Mouse (Mus musculus) right cerebral cortex, adult 18-20 months (tissue): ENCODE measurements around the gene Pla2g4a.

ENCODE experiments used
- DNase-seq: peaks from one replicate; pipeline ENCODE4 v3.0.0; 2022; ENCODE audit warnings: mixed read lengths

Pla2g4a gene

DNA sequence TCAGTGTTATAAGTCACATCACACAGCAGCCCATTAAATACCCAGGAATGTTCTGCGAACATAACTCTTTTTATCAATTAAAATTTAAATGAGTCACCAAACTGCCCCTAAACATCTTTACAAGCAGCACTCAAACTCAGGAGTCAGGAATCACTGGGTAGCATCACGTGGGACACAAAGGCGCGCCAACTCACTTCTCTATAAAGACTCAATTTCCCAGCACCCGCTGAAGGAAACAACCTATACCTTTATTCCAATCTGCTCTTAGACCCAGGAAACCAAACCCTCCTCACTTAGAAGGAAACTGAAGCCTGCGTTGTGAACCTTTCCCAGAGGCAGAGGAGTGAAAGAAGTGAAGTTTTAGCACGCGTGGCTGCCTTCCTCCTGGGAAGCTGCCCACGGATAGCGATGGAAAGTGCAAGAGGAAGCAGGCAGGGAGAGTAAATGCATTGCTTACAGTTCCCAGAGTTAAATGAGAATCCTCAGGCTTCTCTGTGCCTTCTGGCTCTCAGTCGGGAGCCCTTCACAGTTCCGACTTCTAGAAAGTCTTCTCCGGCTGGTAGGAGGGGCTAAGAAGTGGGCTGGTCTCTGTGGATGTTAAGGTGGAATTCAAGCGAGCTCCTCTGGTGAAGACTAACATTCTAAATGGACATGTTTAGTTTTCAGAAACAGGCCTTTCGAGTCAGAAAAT is at the start of gene Pla2g4a:
Pla2g4a (minus strand) TSS at position 557 of the 691 bp plus-strand sequence.
- peak; percentile 17 for DNase-seq

DNA sequence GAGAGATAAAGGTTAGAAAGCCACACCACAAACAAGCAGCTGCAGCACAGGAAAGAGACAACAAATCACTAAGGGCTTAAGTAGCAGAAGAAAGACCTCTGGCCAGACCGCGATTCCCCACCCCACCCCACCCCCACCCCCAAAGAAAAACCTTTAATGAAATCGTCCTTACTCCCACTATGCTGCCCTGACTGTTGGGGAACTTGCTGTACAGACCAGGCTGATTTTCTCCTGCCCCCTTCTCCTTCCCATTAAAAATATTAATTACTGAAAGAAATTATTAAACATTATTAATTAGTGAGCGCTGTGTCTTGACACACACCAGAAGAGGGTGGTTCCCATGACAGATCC is 49.5 kb upstream of the Pla2g4a start:
- no peak for DNase-seq

DNA sequence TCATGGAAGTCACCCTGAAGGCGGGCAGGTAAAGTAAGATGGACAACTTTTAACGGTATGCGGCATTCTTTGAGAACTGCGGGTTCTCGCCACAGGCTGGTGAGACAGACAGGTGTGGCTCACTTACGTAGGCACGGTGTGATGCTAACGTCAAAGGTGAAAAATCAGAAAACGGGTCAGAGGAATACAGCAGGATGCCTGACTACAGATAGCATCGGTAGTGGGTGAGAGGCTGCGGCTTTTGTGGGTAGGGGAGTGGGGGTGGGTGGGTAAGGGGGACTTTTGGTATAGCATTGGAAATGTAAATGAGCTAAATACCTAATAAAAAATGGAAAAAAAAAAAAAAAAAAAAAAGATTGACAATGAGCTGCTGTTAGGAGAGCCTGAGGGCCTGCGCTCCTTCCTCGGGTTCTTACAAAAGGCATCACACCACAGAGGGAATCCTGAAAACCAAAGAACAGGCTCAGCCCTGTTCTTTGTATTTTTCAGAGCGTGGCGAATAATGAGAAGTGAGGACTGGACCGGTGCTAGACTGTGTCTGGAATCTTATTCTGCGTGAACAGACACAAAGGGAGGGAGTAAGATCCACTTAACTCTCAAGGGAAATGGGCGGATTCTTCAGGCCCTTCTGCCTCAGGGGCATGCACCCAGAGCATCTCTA is 49.0 kb upstream of the Pla2g4a start:
- no peak for DNase-seq

DNA sequence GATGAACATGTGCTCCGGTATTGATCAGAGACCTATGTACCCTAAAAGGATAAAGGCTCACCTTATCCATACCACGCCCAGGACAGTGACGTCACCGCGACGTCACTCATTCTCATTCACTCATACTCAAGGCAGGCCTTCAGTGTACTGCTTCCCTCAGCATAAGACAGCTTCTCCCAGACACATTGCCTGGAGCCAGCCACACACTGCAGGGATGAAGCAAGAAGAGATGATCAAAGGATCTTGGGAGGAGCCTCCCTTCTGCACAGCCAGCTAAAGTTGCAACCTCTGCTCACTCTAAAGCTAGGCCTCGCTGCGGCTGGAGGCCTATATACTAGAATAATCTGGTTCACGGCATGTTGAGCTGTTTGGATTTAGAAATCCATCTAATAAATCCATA is 48.0 kb upstream of the Pla2g4a start:
- DNase-seq: no peak

DNA sequence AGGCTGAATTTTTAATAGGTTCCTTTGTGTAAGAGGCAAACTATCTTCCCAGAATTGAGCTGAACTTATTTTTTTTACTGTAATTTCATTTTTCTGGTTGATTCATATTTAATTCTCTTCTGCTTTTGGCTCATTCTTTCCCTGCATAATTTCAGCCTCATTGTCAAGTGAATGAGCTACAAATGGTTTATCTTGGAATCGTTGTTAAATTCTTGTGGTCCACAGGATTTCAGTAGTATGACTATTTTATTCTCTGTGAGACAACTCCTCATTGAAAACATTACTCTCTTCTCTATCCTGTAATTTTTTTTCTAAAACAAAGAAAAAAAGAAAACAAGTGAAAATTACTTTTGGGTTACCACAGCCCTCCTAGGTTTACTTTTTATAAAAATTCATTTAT is 14.5 kb upstream of the Pla2g4a start:
- no peak for DNase-seq

DNA sequence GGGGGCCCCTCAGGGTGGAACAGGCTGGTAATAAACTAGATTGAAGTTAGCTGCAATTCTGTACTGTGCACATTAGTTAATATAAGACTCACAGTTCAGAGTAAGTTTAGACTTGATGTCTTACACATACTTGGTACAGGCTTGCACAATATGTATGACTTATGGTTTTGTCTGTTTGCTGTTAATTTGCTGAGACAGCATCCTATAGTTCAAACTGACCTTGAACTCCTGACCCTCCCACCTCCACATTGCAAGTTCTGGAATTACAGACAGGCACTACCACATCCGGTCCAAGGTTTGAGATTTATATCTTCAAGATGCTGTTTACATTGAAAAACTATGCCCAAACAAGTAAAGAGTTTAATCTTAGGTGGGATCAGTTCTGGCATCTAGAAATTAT is 4.7 kb upstream of the Pla2g4a start:
- no peak for DNase-seq

DNA sequence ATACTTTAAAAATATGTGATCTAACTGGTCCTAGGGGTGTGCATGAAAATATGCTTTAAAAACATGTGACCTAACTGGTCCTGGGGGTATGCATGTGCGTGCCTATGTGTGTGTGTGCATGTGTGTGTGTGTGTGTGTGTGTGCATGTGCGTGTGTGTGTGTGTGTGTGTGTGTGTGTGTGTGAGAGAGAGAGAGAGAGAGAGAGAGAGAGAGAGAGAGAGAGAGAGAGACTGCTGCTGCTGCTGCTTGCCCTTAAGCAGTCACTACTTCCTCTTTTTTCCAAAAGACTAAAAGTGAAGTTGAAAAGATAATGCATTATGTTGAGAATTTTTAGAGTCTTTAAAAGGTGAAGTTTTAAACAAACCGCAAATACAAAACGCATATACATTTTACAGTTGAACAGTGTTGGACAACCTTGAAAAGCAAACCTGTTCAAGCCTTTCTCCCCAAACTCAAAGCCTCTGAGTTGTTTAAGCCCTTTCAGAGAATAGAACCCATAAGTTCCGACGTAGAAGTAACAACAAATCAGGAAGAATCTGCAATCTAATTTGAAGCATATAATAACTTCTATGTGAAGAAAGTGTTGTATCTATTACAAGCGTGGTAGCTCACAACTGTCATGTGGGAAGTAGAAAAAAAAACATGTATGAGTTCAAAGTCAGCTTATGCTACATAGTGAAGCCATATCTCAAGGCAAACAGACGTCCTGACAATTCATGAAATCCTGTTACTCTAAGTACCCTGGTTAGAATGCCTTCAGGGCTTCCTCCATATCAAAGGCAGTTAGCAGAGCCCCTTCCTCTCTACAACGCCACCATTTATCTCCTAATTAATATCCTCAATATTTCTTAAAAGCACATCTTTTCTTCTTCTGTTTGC is 574 bp upstream of the Pla2g4a start:
- DNase-seq: no peak

DNA sequence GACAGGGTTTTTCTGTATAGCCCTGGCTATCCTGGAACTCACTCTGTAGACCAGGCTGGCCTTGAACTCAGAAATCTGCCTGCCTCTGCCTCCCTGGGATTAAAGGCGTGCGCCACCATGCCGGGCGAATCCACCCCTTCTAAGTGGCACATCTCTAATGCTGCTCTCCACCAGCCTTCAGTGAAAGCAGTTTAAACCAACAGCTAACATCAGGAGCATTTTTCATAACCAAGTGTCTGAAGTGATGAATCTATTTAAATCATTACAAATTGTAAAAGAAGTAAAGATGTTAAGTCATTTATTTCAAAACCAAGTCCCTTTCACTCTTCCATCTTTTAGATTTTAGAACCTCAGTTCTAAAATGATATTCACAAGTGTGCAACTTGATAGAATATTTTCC is 839 bp downstream of the Pla2g4a start:
- DNase-seq: no peak

DNA sequence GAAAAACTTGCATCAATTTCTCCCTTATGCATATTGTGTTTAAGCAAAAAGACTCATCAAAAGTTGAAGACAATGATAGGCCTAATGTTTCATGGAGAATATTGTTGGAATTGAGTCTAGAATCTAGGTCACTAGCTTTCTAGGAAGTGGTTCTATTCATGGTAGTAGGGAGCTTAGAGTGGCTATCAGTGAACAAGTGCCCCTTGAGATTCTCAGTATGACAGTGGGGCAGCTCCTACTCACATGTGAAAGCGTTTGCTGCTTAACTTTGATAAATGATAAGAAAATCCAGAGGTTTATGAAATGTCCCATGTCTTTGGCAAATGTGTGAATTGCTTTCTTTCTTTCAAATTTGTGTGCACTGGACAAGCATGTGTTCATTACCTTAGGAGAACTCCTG is 2.0 kb downstream of the Pla2g4a start:
- DNase-seq: no peak

DNA sequence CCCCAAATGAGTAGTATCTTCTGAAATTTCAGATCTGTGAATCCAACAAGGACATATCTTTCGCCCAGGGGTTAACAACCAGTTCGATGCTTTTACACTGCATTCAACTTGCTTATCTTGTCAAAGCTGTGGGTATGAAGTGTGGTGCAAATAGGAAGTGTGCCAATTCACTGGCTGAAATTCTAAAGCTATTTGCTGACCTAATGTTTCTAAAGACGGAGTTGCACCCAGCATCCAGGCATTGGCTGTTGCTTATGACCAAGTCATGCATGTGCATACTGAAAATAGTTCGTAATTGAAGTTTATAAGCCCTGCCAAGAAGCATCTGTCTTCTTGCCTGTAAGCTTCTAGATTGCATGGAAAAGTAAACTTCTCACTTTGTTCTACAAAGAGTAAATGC is 5.6 kb downstream of the Pla2g4a start:
- DNase-seq: no peak

DNA sequence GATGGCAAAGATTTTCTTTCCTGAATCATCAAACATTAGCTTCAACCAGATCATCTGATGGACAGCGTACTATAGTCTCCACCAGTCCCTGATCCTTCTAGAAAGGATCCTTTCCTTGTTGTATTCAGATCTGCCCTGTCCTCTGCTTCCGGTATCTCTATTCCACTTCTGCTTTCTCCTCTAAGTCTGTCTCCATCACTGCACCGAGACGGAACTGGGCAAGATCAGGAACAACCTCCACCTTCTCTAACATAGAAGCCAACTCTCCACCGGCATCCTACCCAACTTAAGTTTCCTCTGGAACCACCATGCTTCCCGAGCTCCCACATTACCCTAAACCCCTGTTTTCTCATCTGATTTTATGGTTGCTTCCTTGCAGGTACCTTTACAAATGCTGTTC is 7.1 kb downstream of the Pla2g4a start:
- DNase-seq: no peak

DNA sequence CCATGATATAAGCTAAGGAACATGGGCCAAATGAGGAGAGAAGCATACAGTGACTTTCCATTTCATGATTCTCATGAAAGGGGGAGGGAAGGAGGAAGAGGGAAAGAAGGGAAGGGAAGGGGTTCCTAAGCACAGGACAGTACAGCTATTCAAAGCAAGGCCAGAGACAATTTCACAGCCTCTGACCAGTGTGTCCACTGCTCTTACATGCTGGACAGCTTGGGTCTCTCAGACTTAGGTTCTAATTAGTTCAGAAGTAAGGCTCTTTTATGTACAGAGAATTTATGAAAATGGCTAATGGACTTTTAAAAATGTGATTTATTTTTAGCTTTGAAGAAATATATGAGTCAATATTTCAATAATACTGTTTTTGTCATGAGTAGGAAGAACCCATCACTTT is 9.0 kb downstream of the Pla2g4a start:
- no peak for DNase-seq

DNA sequence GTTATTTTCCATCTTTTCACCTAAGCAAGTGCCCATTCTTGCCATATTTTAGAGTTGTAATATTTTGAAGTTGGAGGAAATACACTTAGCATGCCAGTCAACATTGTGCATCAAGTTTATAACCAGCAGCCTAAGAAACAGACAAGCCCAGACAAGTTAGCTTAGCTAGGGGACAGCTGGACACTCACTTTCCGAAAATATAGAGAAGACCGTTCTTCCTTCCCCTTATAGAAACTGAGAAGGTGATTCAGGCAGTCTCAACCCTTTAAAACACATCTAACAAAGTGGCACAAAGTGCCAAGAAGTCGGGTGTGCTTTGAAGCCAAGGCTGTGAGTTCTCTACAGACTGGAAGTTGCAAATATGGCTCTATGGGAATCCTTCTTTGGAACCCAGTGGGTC is 10.4 kb downstream of the Pla2g4a start:
- DNase-seq: no peak

DNA sequence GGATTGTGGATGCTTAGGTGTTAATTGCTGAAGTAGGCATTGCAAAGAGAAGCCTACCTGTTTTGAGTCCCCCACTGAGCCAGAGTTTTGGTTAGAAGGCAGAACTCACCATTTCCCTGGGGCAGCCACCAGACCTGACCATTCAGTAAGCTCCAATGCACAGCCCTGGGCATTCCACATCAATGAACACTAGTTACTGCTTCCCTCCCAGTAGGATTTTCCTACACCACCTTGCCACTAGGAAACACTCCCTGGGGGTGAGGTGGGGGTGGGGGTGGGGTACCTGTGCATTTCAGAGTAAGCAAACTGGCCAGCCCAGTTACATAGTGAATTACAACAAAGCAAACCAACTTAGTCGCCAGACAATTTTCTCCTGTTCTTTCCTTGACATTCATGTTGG is 10.8 kb downstream of the Pla2g4a start:
- no peak for DNase-seq

DNA sequence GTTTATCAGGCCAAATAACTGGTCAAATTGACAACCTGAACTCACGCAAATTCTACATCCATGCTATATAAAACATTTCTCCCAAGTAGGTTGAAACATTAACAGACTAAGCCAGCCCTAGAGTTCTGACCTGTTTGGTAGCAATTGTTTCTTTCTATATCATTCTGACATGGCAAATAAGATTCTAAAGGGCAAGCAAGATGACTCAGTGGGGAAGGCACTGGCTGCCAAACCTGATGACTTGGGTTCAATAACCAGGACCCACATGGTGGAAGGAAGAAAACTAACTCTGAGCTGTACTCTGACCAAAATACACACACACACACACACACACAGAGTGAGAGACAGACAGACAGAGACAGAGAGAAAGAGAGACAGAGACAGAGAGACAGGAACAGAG is 11.8 kb downstream of the Pla2g4a start:
- DNase-seq: no peak

DNA sequence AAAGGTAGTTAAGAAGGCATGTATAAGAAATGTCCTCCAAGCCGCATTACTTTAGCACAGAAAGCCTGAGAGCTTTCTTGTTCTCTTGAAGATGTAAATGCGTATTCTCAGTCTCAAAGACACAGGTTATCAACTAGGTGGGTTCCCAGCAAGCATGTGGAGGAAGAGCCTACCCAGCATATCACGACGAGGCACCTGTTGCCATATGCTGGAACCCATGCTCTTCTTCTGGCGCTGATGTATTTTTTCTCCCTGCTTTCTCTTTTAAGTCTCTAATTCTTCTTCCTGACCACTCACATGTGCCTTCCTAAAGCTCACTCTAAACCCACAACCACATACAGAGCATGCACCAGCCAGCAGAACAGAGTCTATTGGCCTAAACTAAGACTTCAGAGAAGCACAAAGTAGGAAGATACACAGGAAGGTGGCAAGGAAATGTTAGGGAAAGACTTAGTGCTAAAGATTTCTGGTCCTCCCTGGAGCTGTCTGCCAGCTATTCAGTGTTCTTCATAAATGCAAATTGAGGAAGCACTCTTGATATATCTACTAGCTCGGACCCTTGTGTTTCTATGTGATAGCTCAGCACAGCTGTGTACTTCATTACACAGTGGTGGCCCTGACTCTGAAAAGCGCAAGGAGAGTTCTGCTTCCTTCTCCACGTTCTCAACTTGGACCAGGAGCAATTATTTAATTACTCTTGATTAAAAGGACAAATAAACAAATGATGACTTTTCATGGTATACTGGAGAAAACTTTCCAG is 12.8 kb downstream of the Pla2g4a start:
- DNase-seq: no peak

DNA sequence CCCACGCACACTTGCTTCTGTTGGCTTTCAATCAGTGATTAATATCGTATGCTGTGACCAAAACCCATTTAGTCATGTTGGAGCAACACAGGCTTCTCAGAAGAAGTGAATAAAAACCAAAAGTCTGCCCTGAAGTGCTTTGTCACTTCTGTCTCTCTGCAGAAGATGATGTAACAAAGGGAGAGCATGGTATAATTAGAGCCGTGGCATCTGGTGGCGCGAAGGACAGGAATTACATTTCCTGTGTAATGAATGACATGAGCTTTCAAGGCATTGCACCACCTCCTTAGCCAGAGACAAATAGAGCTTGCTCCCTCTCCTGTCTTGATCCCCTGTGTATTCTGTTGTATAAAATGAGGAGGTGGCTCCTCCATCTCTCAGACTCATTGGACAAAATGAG is 14.1 kb downstream of the Pla2g4a start:
- no peak for DNase-seq

DNA sequence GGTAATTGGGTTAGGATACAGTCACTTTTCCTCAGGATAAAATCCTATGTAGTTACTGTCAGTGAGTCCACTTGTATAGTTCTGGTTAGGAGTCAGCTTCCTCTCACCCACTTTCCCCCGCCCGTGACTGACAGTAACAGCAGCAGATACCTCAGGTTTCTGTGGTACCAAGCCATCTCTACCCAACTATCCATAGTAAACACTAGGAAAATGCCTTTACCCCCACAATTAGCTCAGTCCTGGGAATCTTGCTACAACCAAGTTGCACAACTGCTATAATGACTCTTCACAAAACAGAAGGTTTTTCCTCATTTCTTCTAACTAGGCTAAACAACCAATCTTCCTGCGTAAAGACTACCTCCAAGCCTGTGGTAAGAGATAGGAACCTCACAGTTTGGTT is 14.7 kb downstream of the Pla2g4a start:
- no peak for DNase-seq

DNA sequence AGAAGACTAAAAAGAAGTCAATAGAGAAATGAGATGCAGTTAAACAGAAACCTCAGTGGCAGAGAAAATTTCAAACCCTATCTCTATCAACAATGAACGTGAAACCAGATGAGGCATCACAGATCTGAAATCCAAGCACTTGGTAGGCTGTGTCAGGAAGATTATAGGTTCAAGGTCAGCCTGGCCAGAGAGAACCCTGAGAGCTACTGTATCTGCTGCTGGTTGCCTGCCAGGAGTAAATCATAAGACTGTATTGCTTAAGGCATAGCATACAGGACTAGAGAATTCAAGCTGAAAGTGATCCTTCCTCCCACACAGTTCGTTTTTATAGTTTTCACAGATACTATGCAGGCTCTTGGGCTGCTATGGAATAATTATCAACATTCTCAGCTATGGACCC is 17.5 kb downstream of the Pla2g4a start:
- DNase-seq: no peak

DNA sequence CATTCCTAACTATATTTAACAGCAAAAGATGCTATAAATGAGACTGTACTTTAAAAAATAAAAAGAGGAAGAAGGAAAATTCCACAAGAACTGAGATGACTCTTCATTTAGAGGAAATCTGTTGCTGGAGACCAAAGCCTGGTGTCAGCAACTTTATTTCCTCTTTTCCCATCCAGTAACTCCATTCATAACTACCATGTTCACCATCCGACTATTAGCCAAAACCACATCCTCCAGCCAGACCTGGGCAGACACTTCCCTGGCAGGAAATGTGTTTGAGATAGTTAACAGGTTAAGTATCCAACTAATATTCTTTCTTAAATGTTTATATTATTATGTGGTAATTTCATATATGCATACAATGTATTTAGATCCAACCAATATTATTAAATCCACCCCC is 20.8 kb downstream of the Pla2g4a start:
- DNase-seq: no peak

DNA sequence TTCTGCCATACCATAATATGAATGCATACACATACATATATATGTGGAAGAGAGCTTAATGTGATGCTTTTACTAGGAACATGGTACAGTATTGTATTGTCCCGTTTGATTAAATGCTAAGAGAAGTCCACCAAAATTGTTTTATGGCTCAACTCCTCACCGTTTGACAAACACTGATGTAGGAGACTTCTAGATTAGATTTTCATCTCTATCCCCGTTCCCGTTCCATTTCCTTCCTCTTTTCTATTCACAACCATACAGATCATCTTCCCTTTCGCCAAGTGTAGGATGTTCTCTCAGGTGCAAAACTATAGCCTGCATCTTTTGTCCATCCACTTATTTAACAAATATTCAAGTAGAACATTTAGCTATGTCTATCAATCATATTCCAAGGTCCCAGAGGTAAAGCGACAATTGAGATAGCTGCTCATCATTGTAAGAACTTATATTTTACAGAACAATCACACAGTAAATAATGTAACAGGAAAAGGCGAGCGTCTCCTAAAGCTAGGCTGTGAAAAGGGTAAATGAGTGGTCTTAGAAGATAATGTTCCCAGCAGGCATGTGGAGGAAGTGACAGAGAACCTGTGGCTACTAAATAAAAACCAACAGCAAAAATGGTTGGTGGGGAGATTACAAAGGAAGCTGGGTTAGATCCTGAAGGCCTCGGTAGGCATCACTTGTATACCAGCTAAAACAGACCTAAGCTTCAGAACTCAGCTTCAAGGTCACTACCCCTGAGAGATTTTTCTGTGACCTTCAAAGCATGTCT is 21.6 kb downstream of the Pla2g4a start:
- DNase-seq: no peak

DNA sequence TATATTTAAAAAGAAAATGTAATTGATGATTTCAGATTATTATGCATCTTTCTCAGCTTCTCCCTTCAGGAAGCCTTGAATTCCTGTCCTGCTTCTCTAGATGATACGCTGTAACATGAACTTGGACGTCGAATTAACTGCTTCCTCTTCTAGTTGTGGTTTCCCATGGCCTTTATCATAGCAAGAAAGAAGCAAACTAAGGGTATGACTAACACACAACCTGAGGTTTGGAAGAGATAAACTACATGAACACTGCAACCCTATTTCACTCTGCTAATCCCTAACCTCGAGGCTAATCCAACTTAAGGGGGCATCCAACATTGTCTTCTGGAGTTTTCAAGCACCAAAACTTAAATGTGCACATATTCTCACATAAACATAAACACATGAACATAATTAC is 23.3 kb downstream of the Pla2g4a start:
- DNase-seq: no peak

DNA sequence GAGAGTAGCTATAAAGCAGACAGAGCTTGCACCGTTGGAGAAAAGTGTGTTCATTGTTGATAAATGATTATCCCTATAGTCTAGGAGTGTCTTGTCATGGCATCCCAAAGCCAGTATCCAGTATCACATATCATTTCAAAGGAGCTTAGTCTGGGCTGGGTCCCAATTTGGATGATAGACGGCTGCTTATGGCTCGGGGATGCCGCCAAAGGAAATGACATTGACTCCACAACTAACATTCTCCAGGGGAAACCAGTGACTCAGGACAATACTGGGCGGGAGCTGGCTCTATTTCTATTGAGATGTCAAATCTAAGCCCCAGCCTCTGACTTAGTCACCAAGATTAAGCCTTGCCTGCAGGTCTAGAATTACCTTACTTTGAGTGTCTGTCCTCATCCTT is 31.9 kb downstream of the Pla2g4a start:
- DNase-seq: no peak
